Mouse (Mus musculus) E14TG2a.4 (cell line): ENCODE results near the gene Iqcf5.

ENCODE experiments used
- CTCF ChIP-seq: conservative IDR thresholded peaks from 2 replicates; pipeline ENCODE4 v1.5.1; 2014; ENCODE audit warnings: low read length
- NANOG ChIP-seq: IDR thresholded peaks from 2 replicates; pipeline ENCODE4 v1.6.1; 2014; ENCODE audit warnings: borderline replicate concordance, low read length, mixed read lengths
- POU5F1 ChIP-seq: IDR thresholded peaks from 2 replicates; pipeline ENCODE4 v1.6.1; 2014; ENCODE audit warnings: low read length, borderline replicate concordance

- TF ChIP-seq CTCF (no peak), NANOG (no peak), POU5F1 (no peak)
Observed at GRCm38 (mm10) chr9:106464751-106465541, 49.4 kb upstream of the Iqcf5 start.
